Mouse (Mus musculus): ENCODE results near the gene Bod1. TPM values are rescaled to one million over a fixed set of nuclear protein-coding genes. Genes with fewer than 3 reads are reported as not detected.

Gene Bod1
- total RNA-seq, 2 experiments from 2014 or later, result 94.2 to 95.8 TPM

- intact Hi-C loops (cut with DNase I), result loop anchor here (10.0 kb wide), 1 partner anchor 563 kb away; no protein-coding TSS in a partner anchor
- DNase-seq (ENCODE audit: low spot score in 2 of 2), result no peak
Observed at GRCm38 (mm10) chr11:31672170-31672563, 482 bp upstream of the Bod1 start.

- no peak for DNase-seq (ENCODE audit: low spot score in 2 of 2)
- intact Hi-C loops (cut with DNase I), result loop anchor here (10.0 kb wide), 1 partner anchor 564 kb away; no protein-coding TSS in a partner anchor
Observed at GRCm38 (mm10) chr11:31670468-31670921, 1.2 kb downstream of the Bod1 start.

- intact Hi-C loops (cut with DNase I), result no loop called here
- no peak for DNase-seq (ENCODE audit: low spot score in 2 of 2)
Observed at GRCm38 (mm10) chr11:31669172-31669869, 2.4 kb downstream of the Bod1 start.

- intact Hi-C loops (cut with DNase I), result no loop called here
- no peak for DNase-seq (ENCODE audit: low spot score in 2 of 2)
Observed at GRCm38 (mm10) chr11:31664186-31664585, 7.5 kb downstream of the Bod1 start.

- intact Hi-C loops (cut with DNase I), result no loop called here
- DNase-seq (ENCODE audit: low spot score in 2 of 2), result no peak
Observed at GRCm38 (mm10) chr11:31663501-31663900, 8.2 kb downstream of the Bod1 start.

- intact Hi-C loops (cut with DNase I), result no loop called here
- no peak for DNase-seq (ENCODE audit: low spot score in 2 of 2)
Observed at GRCm38 (mm10) chr11:31662872-31663446, 8.7 kb downstream of the Bod1 start.

GRCm38 (mm10) chr11:31662214-31662613 lies 9.5 kb downstream of the Bod1 start:
- DNase-seq (ENCODE audit: low spot score in 2 of 2), result no peak
- intact Hi-C loops (cut with DNase I), result no loop called here

- no peak for DNase-seq (ENCODE audit: low spot score in 2 of 2)
- intact Hi-C loops (cut with DNase I), result no loop called here
Observed at GRCm38 (mm10) chr11:31657806-31658175, 13.9 kb downstream of the Bod1 start.

GRCm38 (mm10) chr11:31657168-31657805 lies 14.4 kb downstream of the Bod1 start:
- no peak for DNase-seq (ENCODE audit: low spot score in 2 of 2)
- intact Hi-C loops (cut with DNase I), result no loop called here

- no peak for DNase-seq (ENCODE audit: low spot score in 2 of 2)
- intact Hi-C loops (cut with DNase I), result no loop called here
Observed at GRCm38 (mm10) chr11:31649507-31649906, 22.2 kb downstream of the Bod1 start.

- DNase-seq (ENCODE audit: low spot score in 2 of 2), result no peak
- intact Hi-C loops (cut with DNase I), result no loop called here
Observed at GRCm38 (mm10) chr11:31647268-31647667, 24.4 kb downstream of the Bod1 start.

GRCm38 (mm10) chr11:31646571-31646970 lies 25.1 kb downstream of the Bod1 start:
- no peak for DNase-seq (ENCODE audit: low spot score in 2 of 2)

GRCm38 (mm10) chr11:31643120-31643519 lies 28.6 kb downstream of the Bod1 start:
- intact Hi-C loops (cut with DNase I), result no loop called here
- no peak for DNase-seq (ENCODE audit: low spot score in 2 of 2)

More at GRCm38 (mm10) chr11:31646571-31646970, 25.1 kb downstream of the Bod1 start:
- intact Hi-C loops (cut with DNase I), result no loop called here

- DNase-seq (ENCODE audit: low spot score in 2 of 2), result no peak
- intact Hi-C loops (cut with DNase I), result no loop called here
Observed at GRCm38 (mm10) chr11:31641066-31641810, 30.4 kb downstream of the Bod1 start.

- DNase-seq (ENCODE audit: low spot score in 2 of 2), result no peak
- intact Hi-C loops (cut with DNase I), result no loop called here
Observed at GRCm38 (mm10) chr11:31640187-31640586, 31.5 kb downstream of the Bod1 start.

GRCm38 (mm10) chr11:31637788-31638373 lies 33.8 kb downstream of the Bod1 start:
- intact Hi-C loops (cut with DNase I), result loop anchor here (1.0 to 5.0 kb wide), 2 partner anchors 390 to 966 kb away; no protein-coding TSS in a partner anchor
- peak; percentile 71 to 77 for DNase-seq (ENCODE audit: low spot score in 2 of 2)

- no peak for DNase-seq (ENCODE audit: low spot score in 2 of 2)
- intact Hi-C loops (cut with DNase I), result no loop called here
Observed at GRCm38 (mm10) chr11:31628700-31629099, 43.0 kb downstream of the Bod1 start.

- no peak for DNase-seq (ENCODE audit: low spot score in 2 of 2)
- intact Hi-C loops (cut with DNase I), result no loop called here
Observed at GRCm38 (mm10) chr11:31620796-31621195, 50.9 kb downstream of the Bod1 start.

GRCm38 (mm10) chr11:31617797-31618196 lies 53.9 kb downstream of the Bod1 start:
- intact Hi-C loops (cut with DNase I), result loop anchor here (10.0 kb wide), 1 partner anchor 663 kb away; the partner anchor contains the start of gene Erlec1
- DNase-seq (ENCODE audit: low spot score in 2 of 2), result no peak
